Mouse (Mus musculus): ENCODE results near the gene Ddx50.
A peak's percentile ranks its signal among the peaks of the same experiment; 100 is the strongest.

Gene Ddx50

DNA sequence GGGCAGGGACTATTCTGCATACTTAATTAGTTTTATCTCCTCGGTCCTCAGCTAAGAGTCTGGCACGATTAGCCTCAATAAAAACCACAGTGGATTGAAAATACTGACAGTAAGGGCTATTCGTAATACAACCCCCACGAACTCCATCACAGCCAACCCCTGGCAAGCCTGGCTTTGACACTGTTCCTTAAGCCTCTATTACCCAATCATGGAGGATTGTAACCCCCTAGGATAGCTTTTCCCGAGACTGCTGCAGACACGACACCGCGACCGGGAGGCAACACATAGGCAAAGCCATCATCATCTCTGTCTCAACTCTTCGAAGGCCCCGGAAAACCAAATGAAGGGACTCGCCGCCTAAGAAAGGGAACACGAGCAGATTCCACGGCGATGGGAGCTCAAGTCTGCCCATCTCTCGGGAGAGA is 648 bp downstream of the Ddx50 start:
- no peak for TF ChIP-seq GATA4 (IDR thresholded peaks at IDR 0.05; ENCODE audit: insufficient replicate concordance, low read length)

DNA sequence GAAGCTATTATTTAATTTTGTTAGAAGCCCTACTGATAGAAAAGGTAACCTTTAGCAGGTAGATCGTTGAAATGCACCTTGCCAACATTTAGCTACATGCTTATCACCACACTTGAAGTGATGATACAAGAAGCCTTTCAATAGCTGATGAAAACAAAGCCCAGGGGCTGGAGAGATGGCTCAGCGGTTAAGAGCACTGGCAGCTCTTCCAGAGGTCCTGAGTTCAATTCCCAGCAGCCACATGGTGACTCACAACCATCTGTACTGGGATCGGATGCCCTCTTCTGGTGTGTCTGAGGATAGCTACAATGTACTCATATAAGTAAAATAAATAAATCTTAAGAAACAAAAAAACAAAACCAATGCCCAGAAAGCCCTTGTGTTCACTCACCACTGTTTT is 46.9 kb downstream of the Ddx50 start:
- no peak for TF ChIP-seq GATA4 (IDR thresholded peaks at IDR 0.05; ENCODE audit: insufficient replicate concordance, low read length)

DNA sequence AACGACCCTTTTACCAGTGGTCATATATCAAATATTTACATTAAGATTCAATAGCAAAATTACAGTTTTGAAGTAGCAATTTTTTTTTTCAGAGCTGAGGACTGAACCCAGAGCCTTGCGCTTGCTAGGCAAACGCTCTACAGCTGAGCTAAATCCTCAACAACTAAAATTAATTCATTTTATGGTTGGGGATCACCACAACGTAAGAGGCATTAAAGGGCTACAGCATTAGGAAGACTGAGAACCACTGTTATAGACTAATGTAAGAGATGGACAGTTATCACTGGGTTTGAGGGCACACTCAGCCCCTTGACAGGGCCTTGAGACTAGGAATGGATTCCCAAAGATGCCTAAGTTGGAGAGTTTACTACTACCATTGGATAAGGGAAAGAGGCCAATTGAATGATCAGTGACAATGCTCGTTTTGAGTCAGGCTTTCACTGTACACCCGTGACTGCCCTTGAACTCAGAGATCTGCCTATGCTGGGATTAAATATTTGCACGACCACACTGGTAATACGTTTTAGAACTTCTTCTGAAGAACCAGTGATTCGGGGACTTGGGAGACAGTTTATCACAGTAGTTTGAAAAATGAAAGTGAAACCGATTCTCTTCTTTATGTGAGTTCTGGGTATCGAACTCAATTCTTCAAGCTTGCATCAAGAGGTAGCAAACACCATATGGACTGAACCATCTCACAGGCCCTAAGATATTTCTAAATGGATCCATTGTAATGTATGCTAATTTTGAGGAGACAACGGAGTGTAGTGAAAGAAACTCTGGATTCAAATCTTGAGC is 47.6 kb downstream of the Ddx50 start:
- no peak for TF ChIP-seq GATA4 (IDR thresholded peaks at IDR 0.05; ENCODE audit: insufficient replicate concordance, low read length)

DNA sequence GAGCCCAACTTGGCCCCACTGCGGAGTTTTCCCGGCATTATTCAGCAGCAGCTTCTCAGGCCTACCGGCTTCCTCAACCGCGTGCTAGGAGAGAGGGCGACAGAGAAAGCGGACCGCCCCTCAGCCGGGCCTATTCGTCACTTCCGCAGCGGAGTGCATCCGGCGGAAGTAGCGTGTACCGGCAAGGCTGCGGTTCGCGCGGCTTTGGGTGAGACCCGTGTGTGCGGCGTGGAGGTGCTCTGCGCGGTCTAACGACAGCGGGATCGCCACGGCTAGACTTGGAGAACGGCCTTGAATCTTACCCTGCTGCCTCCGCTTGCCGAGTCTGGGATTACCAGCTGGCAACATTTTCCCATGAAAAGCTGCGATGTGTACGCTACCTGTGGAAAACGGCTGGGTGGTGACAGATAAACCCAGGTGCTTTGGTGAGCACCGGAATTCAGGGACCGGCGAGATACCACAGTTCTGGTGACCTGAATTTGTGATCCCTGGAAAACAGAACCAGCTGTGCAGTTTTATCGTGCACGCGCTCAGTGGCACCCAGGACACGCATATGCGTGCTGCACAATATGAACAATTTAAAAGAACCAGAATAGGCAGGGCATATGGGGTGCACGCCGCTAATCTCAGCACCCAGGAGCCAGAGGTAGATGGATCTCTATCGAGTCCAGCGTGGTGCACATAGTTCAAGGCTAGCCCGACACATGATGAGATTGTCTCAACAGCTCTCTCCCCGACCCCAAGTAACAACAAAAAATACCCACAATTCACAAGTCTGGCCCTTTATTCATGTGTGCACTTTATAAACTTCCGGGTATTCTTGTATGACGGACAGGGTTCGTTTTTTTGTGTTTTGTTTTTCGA is 48.6 kb downstream of the Ddx50 start, which contains the start of gene Ddx21:
Ddx21 (minus strand) TSS at position 105 of the 864 bp plus-strand sequence.
- TF ChIP-seq GATA4 (IDR thresholded peaks at IDR 0.05; ENCODE audit: insufficient replicate concordance, low read length), result no peak

DNA sequence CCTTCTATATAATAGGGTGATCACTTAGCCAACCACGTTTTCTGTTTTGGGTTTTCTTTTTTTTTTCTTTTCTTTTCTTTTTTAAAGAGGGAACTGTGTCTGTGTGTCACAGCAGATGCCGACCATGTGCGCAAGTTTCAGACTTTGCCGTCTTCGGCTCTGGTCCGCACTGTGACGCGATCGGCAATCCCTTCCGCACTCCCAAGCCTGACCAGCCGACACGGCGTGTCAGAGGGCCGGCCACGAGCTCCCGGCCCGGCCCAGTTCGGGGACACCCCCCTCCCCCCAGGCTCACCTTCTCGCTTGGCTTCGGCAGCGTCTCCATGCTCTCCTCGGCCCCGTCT is 49.2 kb downstream of the Ddx50 start:
- TF ChIP-seq GATA4 (IDR thresholded peaks at IDR 0.05; ENCODE audit: insufficient replicate concordance, low read length), result no peak

DNA sequence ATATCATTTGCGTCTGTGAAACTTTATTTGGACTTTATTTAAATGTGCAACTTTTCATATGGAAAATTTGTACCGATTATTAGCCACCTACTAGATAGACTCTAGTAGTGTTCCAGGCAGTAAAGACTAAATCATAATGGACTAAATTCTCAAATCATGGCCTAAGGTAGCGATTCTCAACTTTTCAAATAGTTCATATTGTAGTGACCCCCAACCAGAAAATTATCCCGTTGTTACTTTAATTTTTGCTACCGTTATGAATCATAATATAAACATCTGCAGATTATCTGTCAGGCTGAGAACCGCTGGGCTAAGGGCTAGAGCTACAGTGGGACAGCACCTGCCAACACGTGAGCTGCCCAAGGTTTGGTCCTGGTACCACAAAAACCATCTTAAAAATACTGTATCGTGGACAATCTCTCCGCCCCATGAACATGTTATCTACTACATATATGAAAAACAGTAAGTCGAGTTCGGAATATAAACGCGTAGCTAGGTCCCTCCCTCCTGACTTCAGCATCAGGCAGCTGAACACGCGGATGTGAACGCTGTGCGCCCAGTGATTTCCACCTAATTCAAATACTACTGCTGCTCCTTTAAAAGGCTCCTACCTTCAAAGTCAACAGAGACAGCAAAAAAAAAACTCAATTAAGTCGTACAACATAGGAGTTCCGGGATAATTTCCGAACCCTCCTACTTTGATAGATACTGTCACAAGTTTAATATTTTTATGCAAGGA is 49.8 kb downstream of the Ddx50 start:
- TF ChIP-seq GATA4 (IDR thresholded peaks at IDR 0.05; ENCODE audit: insufficient replicate concordance, low read length), result no peak

DNA sequence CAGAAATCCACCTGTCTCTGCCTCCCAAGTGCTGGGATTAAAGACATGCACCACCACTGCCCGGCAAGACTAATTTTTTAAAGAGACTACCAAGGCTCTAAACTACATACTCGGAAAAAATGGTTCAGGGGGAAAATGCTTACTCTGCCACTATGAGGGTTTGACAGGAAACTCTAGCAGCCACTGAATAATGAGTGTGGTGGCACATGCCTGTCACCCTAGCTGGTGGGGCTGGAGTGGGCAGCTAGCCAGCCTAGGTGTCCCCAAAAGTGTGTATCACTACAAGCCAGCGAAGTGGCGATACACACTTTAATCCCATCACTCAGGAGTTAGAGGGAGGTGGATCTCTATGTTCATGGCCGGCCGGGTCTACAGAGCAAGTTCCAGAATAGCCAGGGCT is 51.0 kb downstream of the Ddx50 start:
- no peak for TF ChIP-seq GATA4 (IDR thresholded peaks at IDR 0.05; ENCODE audit: insufficient replicate concordance, low read length)

DNA sequence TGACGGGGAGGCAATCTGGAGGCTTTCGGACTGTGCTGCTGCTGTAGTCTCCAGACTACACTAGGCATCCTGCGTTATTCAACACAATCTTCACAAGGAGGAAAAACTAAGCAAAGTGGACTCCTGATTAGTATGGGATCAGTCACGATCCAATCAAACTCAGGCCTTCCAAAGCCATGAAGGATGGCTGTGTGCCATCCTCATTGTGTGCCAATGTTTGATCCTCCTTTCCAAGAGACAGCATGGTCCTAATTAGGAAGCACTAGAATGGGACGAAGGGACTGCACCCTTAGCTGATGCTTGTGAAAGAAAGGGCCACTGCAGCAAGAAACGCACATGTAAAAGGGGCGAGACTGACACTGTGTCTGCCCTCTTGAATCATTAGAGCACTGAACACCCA is 58.5 kb downstream of the Ddx50 start:
- TF ChIP-seq GATA4 (IDR thresholded peaks at IDR 0.05; ENCODE audit: insufficient replicate concordance, low read length), result no peak

DNA sequence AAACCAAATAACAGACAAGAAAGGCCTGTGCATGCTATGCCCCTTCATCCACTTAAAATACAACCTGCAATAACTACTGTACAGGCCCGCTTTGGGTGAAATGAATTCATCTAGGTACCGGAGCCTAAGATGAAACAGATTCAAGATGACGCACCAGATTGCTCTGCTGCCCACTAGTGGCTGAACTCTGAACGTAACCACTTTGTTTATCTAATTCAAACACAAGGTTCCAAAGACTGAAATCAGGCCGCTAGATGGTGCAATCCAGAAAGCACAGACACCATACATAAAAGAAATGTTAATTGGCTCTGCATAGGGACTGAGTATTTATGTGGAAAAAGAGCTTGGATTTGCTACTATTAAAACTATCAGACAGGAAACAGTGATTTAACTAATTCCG is 60.8 kb downstream of the Ddx50 start:
- TF ChIP-seq GATA4 (IDR thresholded peaks at IDR 0.05; ENCODE audit: insufficient replicate concordance, low read length), result 0 out of 2 replicates have a peak, but pooled peaks have one; percentile 39

DNA sequence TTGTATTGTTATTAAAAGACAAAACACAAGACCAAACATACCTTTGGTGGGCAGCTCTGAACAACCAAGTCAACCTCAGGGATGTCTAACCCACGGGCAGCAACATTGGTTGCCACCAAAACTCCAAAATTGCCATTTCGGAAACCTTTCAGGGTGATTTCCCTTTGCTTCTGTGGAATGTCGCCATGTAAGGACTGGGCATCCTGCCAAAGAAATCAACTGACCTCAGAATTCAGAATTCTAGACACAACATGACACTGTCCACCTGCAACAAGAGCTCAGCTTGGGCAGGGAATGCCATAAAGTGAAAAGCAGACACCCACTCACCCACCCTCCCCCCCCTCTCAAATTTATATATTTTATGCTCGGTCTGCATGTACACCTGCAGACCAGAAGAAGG is 62.4 kb downstream of the Ddx50 start:
- no peak for TF ChIP-seq GATA4 (IDR thresholded peaks at IDR 0.05; ENCODE audit: insufficient replicate concordance, low read length)

DNA sequence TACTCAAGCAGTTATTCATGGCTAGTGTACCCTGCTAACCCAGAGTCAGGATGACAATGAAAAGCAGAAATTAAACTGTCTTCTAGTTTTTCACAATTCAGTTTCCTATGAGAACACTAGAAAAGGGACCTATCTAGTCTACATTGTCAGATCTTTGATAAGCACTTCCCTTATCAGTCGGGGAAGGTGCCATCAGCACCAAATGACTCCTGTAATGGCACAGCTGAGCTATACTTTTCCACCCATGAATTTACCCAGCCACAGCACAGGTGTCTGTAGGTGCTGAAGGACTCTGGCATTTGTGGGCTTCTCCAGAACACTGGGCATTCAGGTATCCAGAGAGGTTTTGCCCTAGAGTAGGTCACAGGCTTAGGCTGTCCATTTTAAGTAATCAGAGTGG is 67.8 kb downstream of the Ddx50 start:
- TF ChIP-seq GATA4 (IDR thresholded peaks at IDR 0.05; ENCODE audit: insufficient replicate concordance, low read length), result no peak

DNA sequence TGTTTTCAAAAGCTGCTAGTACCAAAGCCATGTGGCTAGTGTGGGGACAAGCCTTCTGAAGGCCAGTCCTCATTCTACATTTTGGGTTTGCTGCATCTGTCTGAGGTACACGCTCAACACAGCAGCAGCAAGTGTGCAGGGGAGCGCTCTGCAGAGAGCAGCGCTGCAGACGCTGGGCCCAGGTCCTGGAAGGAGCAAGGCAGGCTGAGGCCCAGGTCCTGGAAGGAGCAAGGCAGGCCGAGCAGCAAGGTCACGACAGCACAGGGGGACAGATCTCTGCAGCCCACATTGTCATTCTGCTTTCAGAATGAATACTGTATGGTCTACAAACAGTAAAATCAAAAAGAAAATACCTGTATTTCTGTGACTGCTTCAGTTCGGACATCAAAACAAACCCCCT is 68.3 kb downstream of the Ddx50 start:
- TF ChIP-seq GATA4 (IDR thresholded peaks at IDR 0.05; ENCODE audit: insufficient replicate concordance, low read length), result no peak

DNA sequence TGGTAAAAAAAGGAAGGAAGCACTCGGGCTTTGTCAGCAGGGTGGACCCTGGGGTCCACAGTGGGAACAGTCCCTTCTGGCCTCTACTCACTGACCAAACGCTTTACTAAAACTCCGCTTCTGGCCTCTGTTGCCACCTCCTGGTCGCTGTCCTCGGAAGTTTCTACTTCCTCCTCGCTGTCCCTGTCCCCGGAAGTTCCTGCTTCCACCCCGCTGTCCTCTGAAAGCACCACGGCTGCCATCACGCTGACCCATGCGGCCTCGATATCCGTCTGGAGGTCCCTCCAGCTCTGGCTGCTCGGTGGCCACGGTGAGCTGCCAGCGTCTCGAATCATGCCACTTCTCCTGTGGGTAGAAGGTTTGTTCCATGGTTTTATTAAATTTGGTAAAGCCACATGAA is 68.8 kb downstream of the Ddx50 start:
- TF ChIP-seq GATA4 (IDR thresholded peaks at IDR 0.05; ENCODE audit: insufficient replicate concordance, low read length), result no peak

DNA sequence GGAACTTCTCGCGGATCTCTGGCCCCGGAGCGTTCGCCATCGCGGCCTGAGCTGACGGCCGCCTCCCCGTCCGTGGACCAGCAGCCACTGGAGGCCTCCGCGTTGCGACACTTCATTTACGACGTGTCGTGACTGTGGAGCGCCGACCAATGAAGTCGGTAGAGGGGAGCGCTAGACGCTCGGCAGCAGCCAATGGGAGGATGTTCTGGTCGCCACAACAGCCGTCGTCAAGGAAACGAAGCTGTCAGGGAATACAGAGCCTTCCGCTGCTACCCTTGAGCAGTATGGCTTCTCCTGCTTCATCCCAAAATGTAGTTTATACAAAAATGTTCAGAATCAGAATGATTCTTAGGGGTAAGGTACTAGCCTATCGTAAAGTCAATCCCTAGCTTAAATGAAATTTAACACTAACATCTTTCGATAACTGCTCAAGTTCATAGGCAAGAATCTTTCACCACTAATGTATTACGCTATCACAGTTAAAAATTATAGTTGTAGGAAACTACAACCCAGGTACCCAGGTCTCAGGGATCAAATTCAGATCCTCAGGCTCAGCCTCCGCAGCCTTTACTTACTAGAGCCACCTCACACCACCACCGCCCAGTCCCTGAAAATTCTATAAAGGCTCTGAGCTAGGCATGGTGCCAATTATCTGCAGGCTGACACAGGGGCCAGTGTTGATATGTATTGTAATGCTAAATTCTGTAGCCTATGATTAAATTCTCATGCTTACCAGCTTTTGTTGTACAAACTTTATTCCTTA is 72.5 kb downstream of the Ddx50 start, which contains the start of gene Kif1bp:
Kif1bp (minus strand) TSS at position 120 of the 763 bp plus-strand sequence.
- no peak for TF ChIP-seq GATA4 (IDR thresholded peaks at IDR 0.05; ENCODE audit: insufficient replicate concordance, low read length)

Measured in liver, adult (tissue).